Mouse (Mus musculus) myocyte (in vitro differentiated cells): ENCODE measurements at regions not wholly inside any gene's neighbourhood (a gene's known extent, or its start where the extent isn't known, plus 50 kb on each side); places are given as distances from the start of the nearest gene placed in this dataset.
"Not testable (repeated sequence)": the region's sequence is repeated elsewhere in the genome, so short reads cannot be mapped to it uniquely, and the experiment has no call there.

Experiments
- H3K27me3 ChIP-seq: one replicate; pipeline ENCODE4 v1.6.1; 2011; ENCODE audit not compliant: control insufficient read depth, insufficient read depth, insufficient read length
- H3K36me3 ChIP-seq: one replicate; pipeline ENCODE4 v1.6.1; 2011; ENCODE audit not compliant: control insufficient read depth, insufficient read depth
- H3K4me2 ChIP-seq: one replicate; pipeline ENCODE4 v1.6.1; 2011; ENCODE audit warnings: low read depth, control low read depth
- H3K4me3 ChIP-seq: one replicate; pipeline ENCODE4 v1.5.1; 2011; ENCODE audit warnings: mild to moderate bottlenecking, control low read depth, moderate library complexity
- H3K79me2 ChIP-seq: one replicate; pipeline ENCODE4 v1.6.1; 2011; ENCODE audit not compliant: control insufficient read depth, insufficient read depth
- H3ac ChIP-seq: one replicate; pipeline ENCODE4 v1.6.1; 2011; ENCODE audit not compliant: control insufficient read depth, insufficient read length
- CEBPB ChIP-seq: IDR thresholded peaks from 2 replicates; pipeline ENCODE4 v1.6.1; 2011; ENCODE audit warnings: mild to moderate bottlenecking, moderate library complexity; ENCODE audit not compliant: poor library complexity, insufficient read depth, severe bottlenecking
- E2F4 ChIP-seq: IDR thresholded peaks from one replicate; pipeline ENCODE4 v1.6.1; 2011; ENCODE audit warnings: mild to moderate bottlenecking, control low read depth, moderate library complexity; ENCODE audit not compliant: insufficient read depth
- MAX ChIP-seq: IDR thresholded peaks from one replicate; pipeline ENCODE4 v1.6.1; 2011; ENCODE audit warnings: low read depth, mild to moderate bottlenecking, control low read depth
- MYOD1 ChIP-seq, 3 experiments: IDR thresholded peaks; one replicate each; pipeline ENCODE4 v1.6.1; 2011; ENCODE audit warnings: control low read depth in 2 of 3, low read depth in 2 of 3, mild to moderate bottlenecking in 2 of 3, moderate library complexity in 1 of 3; ENCODE audit not compliant: insufficient read length in 2 of 3, control insufficient read depth in 1 of 3
- MYOG ChIP-seq, 3 experiments: IDR thresholded peaks; one replicate each; pipeline ENCODE4 v1.6.1; 2011; ENCODE audit warnings: control low read depth in 2 of 3, low read depth in 2 of 3, mild to moderate bottlenecking in 2 of 3; ENCODE audit not compliant: insufficient read length in 2 of 3, control insufficient read depth in 1 of 3, insufficient read depth in 1 of 3
- POLR2A ChIP-seq: IDR thresholded peaks from one replicate; pipeline ENCODE4 v1.6.1; 2011; ENCODE audit warnings: low read depth, mild to moderate bottlenecking, control low read depth, moderate library complexity; ENCODE audit not compliant: insufficient read length
- POLR2AphosphoS2 ChIP-seq: IDR thresholded peaks from one replicate; pipeline ENCODE4 v1.6.1; 2011; ENCODE audit warnings: low read depth, control low read depth; ENCODE audit not compliant: insufficient read length
- REST ChIP-seq: IDR thresholded peaks from one replicate; pipeline ENCODE4 v1.6.1; 2011; ENCODE audit warnings: mild to moderate bottlenecking, control low read depth, moderate library complexity; ENCODE audit not compliant: insufficient read depth, insufficient read length
- SRF ChIP-seq: IDR thresholded peaks from one replicate; pipeline ENCODE4 v1.6.1; 2011; ENCODE audit warnings: low read depth; ENCODE audit not compliant: control insufficient read depth, insufficient read length
- TCF12 ChIP-seq: IDR thresholded peaks from one replicate; pipeline ENCODE4 v1.6.1; 2011; ENCODE audit warnings: mild to moderate bottlenecking, control low read depth; ENCODE audit not compliant: poor library complexity, insufficient read depth, severe bottlenecking
- TCF3 ChIP-seq: IDR thresholded peaks from one replicate; pipeline ENCODE4 v1.6.1; 2011; ENCODE audit warnings: low read depth, control low read depth; ENCODE audit not compliant: insufficient read length
- USF1 ChIP-seq: IDR thresholded peaks from one replicate; pipeline ENCODE4 v1.6.1; 2011; ENCODE audit warnings: low read depth, mild to moderate bottlenecking, control low read depth, moderate library complexity

- Histone ChIP-seq H3K79me2 (no peaks in the 10 kb centered on the region), H3ac (no peak overlapping the region), H3K4me2 (no peak overlapping the region), H3K4me3 (no peak overlapping the region), H3K36me3 (no peaks in the 10 kb centered on the region), H3K27me3 (no peaks in the 10 kb centered on the region)
- TF ChIP-seq POLR2AphosphoS2 (no peak), MAX (no peak), MYOD1 (IDR thresholded peaks at IDR 0.05; ENCODE audit: control insufficient read depth in 1 of 3, insufficient read length in 2 of 3, low read depth in 2 of 3) (no peak), USF1 (no peak), TCF12 (no peak), E2F4 (no peak), REST (no peak), MYOG (IDR thresholded peaks at IDR 0.05; ENCODE audit: control insufficient read depth in 1 of 3, insufficient read depth in 1 of 3, insufficient read length in 2 of 3, low read depth in 2 of 3) (no peak), POLR2A (no peak), TCF3 (no peak), CEBPB (no peak), SRF (no peak)
Measured at GRCm38 (mm10) chr4:92977761-92978160, 357.6 kb downstream of the Tusc1 start.

GRCm38 (mm10) chr4:92942068-92942707 lies 393.1 kb downstream of the Tusc1 start:
- TF ChIP-seq MAX (no peak), TCF12 (no peak), POLR2AphosphoS2 (no peak), TCF3 (no peak), MYOG (IDR thresholded peaks at IDR 0.05; ENCODE audit: control insufficient read depth in 1 of 3, insufficient read depth in 1 of 3, insufficient read length in 2 of 3, low read depth in 2 of 3) (no peak), SRF (no peak), USF1 (no peak)
- H3K79me2 ChIP-seq = no peaks in the 10 kb centered on the region
- no peaks in the 10 kb centered on the region for H3K27me3 ChIP-seq

GRCm38 (mm10) chr4:92931272-92931671 lies 404.0 kb downstream of the Tusc1 start:
- TF ChIP-seq CEBPB (no peak), MAX (no peak), TCF12 (no peak), TCF3 (no peak)
- Histone ChIP-seq H3K4me3 (no peak overlapping the region), H3K4me2 (no peak overlapping the region), H3K36me3 (no peaks in the 10 kb centered on the region), H3ac (no peak overlapping the region), H3K27me3 (no peaks in the 10 kb centered on the region), H3K79me2 (no peaks in the 10 kb centered on the region)

More at GRCm38 (mm10) chr4:92942068-92942707, 393.1 kb downstream of the Tusc1 start:
- Histone ChIP-seq H3K4me3 (no peak overlapping the region), H3K36me3 (no peaks in the 10 kb centered on the region), H3K4me2 (peak overlapping the region; percentile 65), H3ac (no peak overlapping the region)

GRCm38 (mm10) chr4:92921386-92922040 lies 413.8 kb downstream of the Tusc1 start:
- no peak overlapping the region for H3K4me3 ChIP-seq
- no peaks in the 10 kb centered on the region for H3K36me3 ChIP-seq
- no peaks in the 10 kb centered on the region for H3K27me3 ChIP-seq
- H3ac ChIP-seq = no peak overlapping the region
- H3K4me2 ChIP-seq = no peak overlapping the region
- H3K79me2 ChIP-seq = no peaks in the 10 kb centered on the region
- TF ChIP-seq POLR2A = no peak
- TF ChIP-seq CEBPB = no peak
- no peak for TF ChIP-seq MYOG (IDR thresholded peaks at IDR 0.05; ENCODE audit: control insufficient read depth in 1 of 3, insufficient read depth in 1 of 3, insufficient read length in 2 of 3, low read depth in 2 of 3)
- no peak for TF ChIP-seq TCF3
- no peak for TF ChIP-seq MYOD1 (IDR thresholded peaks at IDR 0.05; ENCODE audit: control insufficient read depth in 1 of 3, insufficient read length in 2 of 3, low read depth in 2 of 3)
- TF ChIP-seq SRF = no peak
- no peak for TF ChIP-seq USF1
- no peak for TF ChIP-seq TCF12
- TF ChIP-seq MAX = no peak
- TF ChIP-seq REST = no peak
- no peak for TF ChIP-seq POLR2AphosphoS2
- no peak for TF ChIP-seq E2F4

GRCm38 (mm10) chr4:92903468-92903867 lies 431.8 kb downstream of the Tusc1 start:
- H3K4me2 ChIP-seq, H3ac ChIP-seq, H3K36me3 ChIP-seq, H3K27me3 ChIP-seq, H3K79me2 ChIP-seq, H3K4me3 ChIP-seq: not testable (repeated sequence)
